Mouse (Mus musculus): Measurements from ENCODE around the gene Stx5a. TPM values are rescaled to one million over a fixed set of nuclear protein-coding genes. Genes with fewer than 3 reads are reported as not detected.
"Not testable (repeated sequence)": the region's sequence is repeated elsewhere in the genome, so short reads cannot be mapped to it uniquely, and the experiment has no call there.

Stx5a gene
- total and polyA plus RNA-seq, 2 experiments from 2014 or later, result 95.3 to 110 TPM

DNA sequence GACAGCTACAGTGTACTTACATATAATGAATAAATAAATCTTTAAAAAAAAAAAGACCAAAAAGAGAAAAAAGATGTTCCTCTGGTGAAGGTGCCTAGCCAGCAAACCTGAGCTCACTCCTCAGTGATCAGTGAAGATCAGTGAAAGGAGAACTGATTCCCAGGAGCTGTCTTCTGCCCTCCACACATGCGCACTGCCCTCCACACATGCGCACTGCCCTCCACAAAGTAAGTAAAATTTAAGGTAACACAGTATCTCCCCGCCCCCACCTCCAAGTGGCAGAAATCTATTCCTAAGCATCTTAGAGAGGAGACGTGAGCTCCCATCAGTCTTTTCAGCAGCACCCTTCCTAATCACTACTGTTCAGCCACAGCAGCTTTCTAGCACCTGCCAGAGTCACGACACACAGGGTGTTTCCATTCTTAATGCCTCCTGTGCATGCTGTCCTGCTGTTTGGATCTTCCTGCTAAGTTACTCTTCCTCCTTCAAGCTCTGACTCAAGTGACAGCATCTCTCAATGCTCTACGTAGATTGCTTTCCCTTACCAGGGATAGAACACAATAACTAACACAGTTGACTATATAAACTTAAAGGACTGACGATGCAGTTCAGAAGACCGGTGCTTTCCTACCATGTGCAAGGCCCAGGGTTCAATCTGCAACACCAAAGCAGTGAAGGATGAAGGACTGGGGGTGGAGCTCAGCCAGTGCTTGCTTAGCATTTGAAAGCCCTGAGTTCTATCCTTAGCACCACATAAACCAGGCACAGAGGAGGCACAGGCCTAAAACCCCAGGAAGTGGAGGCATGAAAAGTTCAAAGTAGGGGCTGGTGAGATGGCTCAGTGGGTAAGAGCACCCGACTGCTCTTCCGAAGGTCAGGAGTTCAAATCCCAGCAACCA, 25.1 kb upstream of the Stx5a start:
- Histone ChIP-seq H3K4me3 (ENCODE audit: low read length) (no peak overlapping the region), H3K4me1 (ENCODE audit: insufficient read depth, low read length) (peaks cover 11% of the 10 kb centered on the region), H3K9ac (replicated peaks; ENCODE audit: low read length) (no peak overlapping the region), H3K27me3 (ENCODE audit: insufficient read depth, low read length) (no peaks in the 10 kb centered on the region), H3K27ac (no peak overlapping the region), H3K9me3 (ENCODE audit: low read length) (no peaks in the 10 kb centered on the region), H3K36me3 (ENCODE audit: insufficient read depth, low read length) (no peaks in the 10 kb centered on the region), H3K4me2 (ENCODE audit: low read depth, low read length) (no peak overlapping the region)
- no peak for ATAC-seq
- WGBS, result 66% methylated on average over 10 of the region's 10 CpGs
- DNase-seq (ENCODE audit: low spot score), result no peak
- TF ChIP-seq CTCF (IDR thresholded peaks at IDR 0.05; ENCODE audit: low read depth), result no peak

DNA sequence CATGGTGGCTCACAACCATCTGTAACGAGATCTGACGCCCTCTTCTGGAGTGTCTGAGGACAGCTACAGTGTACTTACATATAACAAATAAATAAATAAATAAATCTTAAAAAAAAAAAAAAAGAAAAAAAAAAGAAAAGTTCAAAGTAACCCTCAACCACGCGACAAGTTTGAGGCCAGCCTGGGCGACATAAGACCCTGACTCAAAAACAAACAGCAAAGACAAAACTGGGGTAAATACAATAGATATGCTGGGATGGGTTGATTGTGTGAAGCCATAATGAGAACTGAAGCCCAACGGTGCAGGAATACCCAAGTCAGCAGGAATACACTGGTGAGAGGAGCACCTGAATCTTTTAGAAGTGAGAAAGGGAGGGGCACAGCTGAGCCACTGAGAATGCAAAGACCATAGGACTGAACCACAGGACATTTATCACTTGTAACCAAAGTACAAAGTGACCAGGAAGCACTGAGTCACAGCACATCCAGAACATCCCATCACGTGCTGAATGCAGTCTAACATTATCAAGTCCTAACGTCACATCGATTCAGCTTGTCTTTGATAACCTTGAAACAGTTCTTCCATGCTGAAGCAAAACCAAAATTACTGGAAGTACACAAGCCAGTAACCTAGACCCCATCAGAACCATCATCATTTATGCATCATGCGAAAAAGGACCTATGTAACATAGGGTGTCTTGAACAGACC, 24.3 kb upstream of the Stx5a start:
- no peaks in the 10 kb centered on the region for H3K9me3 ChIP-seq (ENCODE audit: low read length)
- no peak overlapping the region for H3K4me2 ChIP-seq (ENCODE audit: low read depth, low read length)
- no peak overlapping the region for H3K4me3 ChIP-seq (ENCODE audit: low read length)
- no peak overlapping the region for H3K9ac ChIP-seq (replicated peaks; ENCODE audit: low read length)
- no peak for ATAC-seq
- H3K27me3 ChIP-seq (ENCODE audit: insufficient read depth, low read length), result no peaks in the 10 kb centered on the region
- WGBS, result 70% methylated on average over 8 of the region's 10 CpGs
- no peak for DNase-seq (ENCODE audit: low spot score)
- H3K27ac ChIP-seq, result no peak overlapping the region
- no peaks in the 10 kb centered on the region for H3K36me3 ChIP-seq (ENCODE audit: insufficient read depth, low read length)
- peaks cover 12% of the 10 kb centered on the region for H3K4me1 ChIP-seq (ENCODE audit: insufficient read depth, low read length)
- no peak for TF ChIP-seq CTCF (IDR thresholded peaks at IDR 0.05; ENCODE audit: low read depth)

DNA sequence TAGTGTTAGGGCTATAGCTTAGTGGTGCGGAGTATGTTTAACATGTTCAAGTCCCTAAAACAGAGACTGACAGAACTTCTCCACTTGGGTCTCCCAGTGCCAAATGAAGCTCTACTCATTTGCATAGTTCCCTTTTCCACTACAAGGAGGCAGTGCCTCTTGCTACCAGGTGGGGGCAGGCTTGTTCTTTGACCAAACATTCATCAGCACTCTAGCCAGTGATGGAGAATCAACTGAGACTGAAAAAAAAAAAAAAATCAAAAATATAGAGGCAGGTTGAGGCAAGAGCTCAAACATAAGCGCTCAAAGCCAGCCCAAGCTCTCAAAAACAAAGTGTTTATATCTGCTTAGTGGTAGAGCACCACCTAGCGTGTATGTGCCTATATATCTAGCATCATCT, 22.9 kb upstream of the Stx5a start:
- no peak overlapping the region for H3K4me2 ChIP-seq (ENCODE audit: low read depth, low read length)
- no peak overlapping the region for H3K9ac ChIP-seq (replicated peaks; ENCODE audit: low read length)
- peak; percentile 79 for TF ChIP-seq CTCF (IDR thresholded peaks at IDR 0.05; ENCODE audit: low read depth)
- WGBS, result 71% methylated on average over 3 of the region's 3 CpGs
- no peaks in the 10 kb centered on the region for H3K27me3 ChIP-seq (ENCODE audit: insufficient read depth, low read length)
- H3K4me3 ChIP-seq (ENCODE audit: low read length), result no peak overlapping the region
- DNase-seq (ENCODE audit: low spot score) (peak; percentile 76), ATAC-seq (no peak)
- no peaks in the 10 kb centered on the region for H3K9me3 ChIP-seq (ENCODE audit: low read length)
- H3K4me1 ChIP-seq (ENCODE audit: insufficient read depth, low read length), result peaks cover 10% of the 10 kb centered on the region; the same call in 1 of the 2 replicates
- no peak overlapping the region for H3K27ac ChIP-seq
- H3K36me3 ChIP-seq (ENCODE audit: insufficient read depth, low read length), result no peaks in the 10 kb centered on the region

DNA sequence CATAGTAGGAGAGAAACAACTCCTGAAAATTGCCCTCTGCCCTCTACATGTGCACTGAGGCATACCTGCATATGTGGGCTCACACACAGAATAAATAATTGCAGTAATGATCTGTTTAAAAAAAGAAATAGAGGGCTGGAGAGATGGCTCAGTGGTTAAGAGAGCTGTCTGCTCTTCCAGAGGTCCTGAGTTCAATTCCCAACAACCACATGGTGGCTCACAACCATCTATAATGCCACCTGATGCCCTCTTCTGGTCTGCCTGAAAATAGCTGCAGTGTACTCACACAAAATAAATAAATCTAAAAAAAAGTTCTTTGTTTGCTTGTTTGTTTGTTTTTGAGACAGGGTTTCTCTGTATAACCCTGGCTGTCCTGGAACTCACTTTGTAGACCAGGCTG, 22.2 kb upstream of the Stx5a start:
- H3K27ac ChIP-seq; H3K4me2 ChIP-seq (ENCODE audit: low read depth, low read length); H3K9me3 ChIP-seq (ENCODE audit: low read length); H3K9ac ChIP-seq (replicated peaks; ENCODE audit: low read length); H3K36me3 ChIP-seq (ENCODE audit: insufficient read depth, low read length); H3K4me3 ChIP-seq (ENCODE audit: low read length); H3K27me3 ChIP-seq (ENCODE audit: insufficient read depth, low read length); ATAC-seq; DNase-seq (ENCODE audit: low spot score); H3K4me1 ChIP-seq (ENCODE audit: insufficient read depth, low read length): not testable (repeated sequence)
- peak; percentile 30 for TF ChIP-seq CTCF (IDR thresholded peaks at IDR 0.05; ENCODE audit: low read depth)

DNA sequence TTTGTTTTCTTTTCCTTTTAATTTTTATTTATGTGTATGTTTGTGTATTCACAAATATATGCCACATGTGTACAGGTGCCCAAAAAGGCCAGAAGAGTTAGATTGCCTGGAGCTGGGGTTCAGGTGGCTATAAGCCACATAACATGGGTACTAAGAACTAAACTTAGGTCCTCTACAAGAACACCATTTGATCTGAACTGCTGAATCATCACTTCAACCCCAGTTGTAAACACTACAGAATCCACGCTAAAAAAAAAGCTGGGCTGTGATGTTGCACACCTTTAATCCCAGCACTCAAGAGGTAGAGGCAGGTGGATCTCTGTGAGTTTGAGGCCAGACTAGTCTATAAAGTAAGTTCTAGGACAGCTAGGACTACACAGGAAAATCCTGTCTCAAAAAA, 19.8 kb upstream of the Stx5a start:
- Histone ChIP-seq H3K4me1 (ENCODE audit: insufficient read depth, low read length) (peaks cover 14% of the 10 kb centered on the region; the same call in 1 of the 2 replicates), H3K27me3 (ENCODE audit: insufficient read depth, low read length) (no peaks in the 10 kb centered on the region), H3K4me2 (ENCODE audit: low read depth, low read length) (peak overlapping the region; percentile 73; the same call in 1 of the 2 replicates), H3K9me3 (ENCODE audit: low read length) (no peaks in the 10 kb centered on the region), H3K4me3 (ENCODE audit: low read length) (peak overlapping the region; percentile 71; the same call in 1 of the 2 replicates), H3K9ac (replicated peaks; ENCODE audit: low read length) (no peak overlapping the region), H3K27ac (no peak overlapping the region), H3K36me3 (ENCODE audit: insufficient read depth, low read length) (peaks cover 16% of the 10 kb centered on the region)
- no peak for TF ChIP-seq CTCF (IDR thresholded peaks at IDR 0.05; ENCODE audit: low read depth)
- ATAC-seq, result no peak
- 81% methylated on average over 1 of the region's 1 CpGs for WGBS
- no peak for DNase-seq (ENCODE audit: low spot score)

DNA sequence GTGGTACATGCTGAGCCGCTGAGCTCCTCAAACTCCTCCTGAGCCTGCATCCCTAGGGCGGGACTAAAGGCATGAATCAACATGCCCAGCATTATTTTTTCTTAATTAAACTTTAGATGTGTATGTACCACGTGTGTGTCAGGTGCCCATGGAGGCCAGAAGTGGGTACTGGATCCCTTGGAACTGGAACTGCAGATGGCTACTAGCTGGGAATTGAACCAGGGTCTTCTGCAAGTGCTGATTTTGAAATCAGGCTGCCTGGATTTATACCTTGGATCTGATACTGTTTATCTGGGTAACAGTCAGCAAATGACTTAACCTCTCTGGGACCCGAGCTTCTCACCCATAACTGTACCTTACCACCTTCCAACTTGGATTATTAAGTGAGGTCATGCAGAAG, 19.2 kb upstream of the Stx5a start:
- Histone ChIP-seq H3K36me3 (ENCODE audit: insufficient read depth, low read length) (peaks cover 22% of the 10 kb centered on the region), H3K4me3 (ENCODE audit: low read length) (peak overlapping the region; percentile 71), H3K9me3 (ENCODE audit: low read length) (no peaks in the 10 kb centered on the region), H3K4me2 (ENCODE audit: low read depth, low read length) (peak overlapping the region; percentile 73), H3K27ac (peak overlapping the region; percentile 98; the same call in 1 of the 2 replicates), H3K27me3 (ENCODE audit: insufficient read depth, low read length) (no peaks in the 10 kb centered on the region), H3K4me1 (ENCODE audit: insufficient read depth, low read length) (peaks cover 14% of the 10 kb centered on the region; the same call in 1 of the 2 replicates), H3K9ac (replicated peaks; ENCODE audit: low read length) (peak overlapping the region; percentile 88)
- no peak for ATAC-seq
- 57% methylated on average over 4 of the region's 4 CpGs for WGBS
- DNase-seq (ENCODE audit: low spot score), result no peak
- TF ChIP-seq CTCF (IDR thresholded peaks at IDR 0.05; ENCODE audit: low read depth), result no peak
